Mouse (Mus musculus) adrenal gland, postnatal 4 days (tissue): Measurements from ENCODE around the gene H1f0. TPM values are rescaled to one million over a fixed set of nuclear protein-coding genes. Genes with fewer than 3 reads are reported as not detected.
"Not testable (repeated sequence)": the region's sequence is repeated elsewhere in the genome, so short reads cannot be mapped to it uniquely, and the experiment has no call there.

Source experiments
- DNase-seq, 2 experiments: peaks; one replicate each; pipeline ENCODE4 v3.0.0; 2021 to 2022; ENCODE audit warnings: low spot score in 2 of 2, mixed read lengths in 2 of 2
- total RNA-seq, 2 experiments: library from RNA; stranded (reverse); gene quantifications; 2 replicates each; pipeline ENCODE4 v1.2.3; 2021

H1f0 gene
- total RNA-seq, 2 experiments from 2014 or later, result 361 to 374 TPM

DNA sequence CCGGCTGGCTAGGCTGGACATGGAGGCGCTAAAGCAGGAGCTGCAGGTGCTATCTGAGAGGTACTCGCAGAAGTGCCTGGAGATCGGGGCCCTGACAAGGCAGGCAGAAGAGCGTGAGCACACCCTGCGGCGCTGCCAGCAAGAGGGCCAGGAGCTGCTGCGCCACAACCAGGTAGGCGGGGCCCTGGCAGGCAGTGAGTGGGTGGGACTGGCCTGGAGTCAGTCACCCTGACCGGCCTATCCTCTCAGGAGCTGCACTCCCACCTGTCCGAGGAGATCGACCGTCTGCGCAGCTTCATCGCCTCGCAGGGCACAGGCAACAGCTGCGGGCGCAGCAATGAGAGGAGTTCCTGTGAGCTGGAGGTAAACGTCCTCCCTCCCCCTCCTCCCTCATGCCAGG is 26.2 kb upstream of the H1f0 start:
- DNase-seq, result no peak

DNA sequence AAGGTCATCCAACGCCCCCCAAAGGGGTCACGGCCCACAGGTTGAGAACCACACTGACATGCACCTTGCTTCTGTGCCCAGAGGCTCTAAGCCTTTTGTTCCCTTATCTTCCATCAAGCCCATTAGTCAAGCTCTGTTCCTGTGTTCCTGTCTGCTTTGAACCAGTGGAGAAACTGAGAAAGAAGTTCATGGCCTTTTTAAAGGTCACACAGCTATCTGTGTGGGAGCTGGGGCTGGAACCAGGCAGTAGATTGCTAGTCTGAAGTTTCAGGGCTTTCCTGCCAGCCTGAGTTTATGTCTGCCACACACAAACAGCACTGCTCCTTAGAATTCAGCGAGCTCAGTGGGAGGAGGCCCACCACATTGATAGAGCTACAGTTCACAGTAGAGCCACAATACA is 25.2 kb upstream of the H1f0 start:
- DNase-seq, result no peak

DNA sequence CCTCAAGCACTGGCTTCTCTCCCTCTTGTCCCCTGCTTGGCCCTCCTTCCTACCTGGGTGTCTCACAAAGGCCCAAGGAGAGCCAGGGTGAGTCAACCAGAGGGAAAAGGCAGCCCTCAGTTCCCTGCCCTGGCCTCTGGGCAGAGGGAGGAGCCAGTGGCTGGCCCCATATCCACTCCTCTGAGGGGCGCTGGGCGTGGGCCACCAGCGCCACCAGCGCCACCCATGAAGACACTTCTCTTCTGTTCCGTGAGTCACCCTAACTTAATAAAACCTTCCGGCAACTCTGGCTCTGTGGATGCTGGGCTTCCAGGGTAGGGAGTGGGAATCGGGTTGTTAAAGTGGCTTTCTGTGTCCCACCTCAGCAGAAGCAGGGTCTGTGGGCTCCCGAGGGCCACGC is 22.7 kb upstream of the H1f0 start:
- DNase-seq, result no peak

DNA sequence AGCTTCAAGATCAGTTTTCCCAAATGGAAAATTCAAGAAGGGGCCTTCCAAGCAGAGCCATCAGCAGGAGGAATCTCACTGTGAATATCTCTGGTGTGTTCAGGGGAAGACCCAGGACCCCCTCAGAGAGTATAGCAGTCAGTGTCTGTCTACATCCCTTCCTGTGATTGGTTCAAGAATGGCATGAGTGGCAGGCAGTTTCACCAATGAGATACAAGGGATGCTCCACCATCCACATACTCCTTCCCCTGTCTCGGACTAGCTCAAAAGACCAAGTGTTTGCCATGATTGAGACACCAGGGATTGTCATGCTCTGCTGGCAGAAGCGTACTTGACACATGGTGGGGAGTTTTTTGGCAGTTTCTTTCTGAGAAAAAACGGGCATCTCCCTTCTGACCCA is 21.6 kb upstream of the H1f0 start:
- DNase-seq, result no peak

DNA sequence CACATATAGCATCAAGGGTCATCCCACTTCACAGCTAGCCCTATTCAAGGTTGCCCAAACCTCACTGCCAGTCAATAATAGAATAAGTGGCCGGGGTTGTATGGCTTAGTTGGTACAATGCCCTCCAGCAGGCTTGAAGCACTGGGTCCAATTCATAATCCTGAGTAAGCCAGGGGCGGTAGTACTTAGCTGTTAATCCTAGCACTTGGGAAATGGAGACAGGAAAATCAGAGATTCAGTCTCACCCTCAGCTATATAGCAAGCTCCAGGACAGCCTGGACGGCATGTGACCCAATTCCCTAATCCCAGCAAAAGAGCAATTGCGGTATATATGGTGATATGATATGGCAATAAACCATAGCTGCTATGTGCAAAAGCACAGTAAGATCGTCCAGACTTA is 21.2 kb upstream of the H1f0 start:
- no peak for DNase-seq

DNA sequence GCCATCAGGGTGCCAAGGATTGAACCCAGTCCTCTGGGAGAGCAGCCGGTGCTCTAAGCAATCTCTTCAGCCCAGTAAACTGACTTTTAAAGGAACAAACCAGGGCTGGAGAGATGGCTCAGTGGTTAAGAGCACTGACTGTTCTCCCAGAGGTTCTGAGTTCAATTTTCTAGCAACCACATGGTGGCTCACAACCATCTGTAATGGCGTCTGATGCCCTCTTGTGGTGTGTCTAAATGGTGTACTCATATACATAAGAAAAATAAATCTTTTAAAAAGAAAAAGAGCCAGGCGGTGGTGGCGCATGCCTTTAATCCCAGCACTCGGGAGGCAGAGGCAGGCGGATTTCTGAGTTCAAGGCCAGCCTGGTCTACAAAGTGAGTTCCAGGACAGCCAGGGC is 20.4 kb upstream of the H1f0 start:
- DNase-seq, result not testable (repeated sequence)

DNA sequence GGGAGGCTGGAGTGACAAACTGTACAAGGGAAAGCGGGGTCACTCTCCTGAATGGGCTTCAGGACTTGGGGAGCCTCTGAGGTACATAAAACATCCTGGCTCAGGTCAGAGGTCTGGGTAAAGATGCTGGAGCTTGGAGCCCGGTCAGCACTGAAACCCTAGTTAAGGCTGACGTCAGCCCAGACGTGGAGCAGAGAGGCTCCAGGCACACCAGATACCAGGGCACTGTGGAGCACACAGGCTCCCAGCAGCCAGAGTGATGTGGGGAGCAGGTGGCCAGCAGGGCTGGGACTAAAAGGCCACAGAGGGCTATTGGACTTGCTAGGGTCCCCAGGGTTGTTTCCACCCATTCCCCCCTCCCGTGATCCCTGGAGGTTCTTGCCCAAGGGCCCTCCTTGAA is 18.5 kb upstream of the H1f0 start:
- DNase-seq, result no peak

DNA sequence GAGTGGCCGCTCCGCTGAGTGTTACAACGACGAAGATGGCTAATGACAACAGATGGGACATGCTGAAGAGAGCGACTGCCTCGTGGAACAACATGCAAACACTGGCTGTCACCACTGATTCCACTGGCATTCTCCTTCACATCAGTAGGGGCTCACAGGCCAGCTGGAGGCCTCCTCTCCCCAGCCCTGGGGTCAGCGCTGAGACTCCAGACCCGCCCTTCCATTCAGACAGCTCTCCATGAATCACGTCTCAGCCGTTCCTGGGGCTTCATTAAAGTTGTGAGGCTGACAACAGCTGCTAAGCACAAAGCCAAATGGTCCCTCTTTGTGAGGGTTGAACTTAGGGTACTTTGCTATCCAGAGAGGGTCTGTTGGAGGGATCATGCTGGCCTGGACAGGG is 16.7 kb upstream of the H1f0 start:
- DNase-seq, result no peak

DNA sequence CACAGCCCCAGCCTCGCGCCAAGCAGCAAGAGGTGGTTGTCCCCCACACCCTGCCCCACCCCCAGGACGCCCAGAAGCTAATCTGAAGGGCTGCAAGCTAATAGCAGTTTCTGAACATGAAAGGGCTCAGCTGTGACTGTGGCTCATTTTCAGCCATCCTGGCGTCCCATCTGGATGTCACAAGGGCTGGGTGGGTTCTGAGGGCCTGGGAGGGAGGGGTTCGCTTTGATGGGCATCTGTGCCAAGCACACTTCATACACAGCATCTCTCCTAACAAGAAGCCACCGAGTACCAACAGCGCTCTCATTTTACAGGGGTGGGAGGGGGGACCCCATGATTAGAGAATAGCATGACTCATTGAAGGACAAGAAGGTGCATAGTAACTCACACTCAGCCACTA is 14.9 kb upstream of the H1f0 start:
- DNase-seq, result no peak

DNA sequence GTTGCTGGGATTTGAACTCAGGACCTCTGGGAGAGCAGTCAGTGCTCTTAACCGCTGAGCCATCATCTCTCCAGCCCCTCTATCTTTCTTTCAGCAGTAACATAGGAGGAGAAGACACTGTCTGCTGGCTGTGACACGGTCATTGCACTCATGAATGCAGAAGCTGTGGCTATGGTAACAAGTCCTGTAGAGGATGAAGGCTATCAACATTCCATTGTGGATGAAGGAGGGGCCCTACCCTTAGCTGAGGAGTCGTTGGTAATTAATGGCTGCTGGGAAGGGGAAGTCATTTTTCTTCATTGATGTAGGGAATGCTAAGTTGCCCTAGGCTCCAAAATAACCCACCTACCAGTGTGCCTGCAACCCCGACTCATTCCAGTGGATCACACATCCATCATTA is 10.1 kb upstream of the H1f0 start:
- no peak for DNase-seq

DNA sequence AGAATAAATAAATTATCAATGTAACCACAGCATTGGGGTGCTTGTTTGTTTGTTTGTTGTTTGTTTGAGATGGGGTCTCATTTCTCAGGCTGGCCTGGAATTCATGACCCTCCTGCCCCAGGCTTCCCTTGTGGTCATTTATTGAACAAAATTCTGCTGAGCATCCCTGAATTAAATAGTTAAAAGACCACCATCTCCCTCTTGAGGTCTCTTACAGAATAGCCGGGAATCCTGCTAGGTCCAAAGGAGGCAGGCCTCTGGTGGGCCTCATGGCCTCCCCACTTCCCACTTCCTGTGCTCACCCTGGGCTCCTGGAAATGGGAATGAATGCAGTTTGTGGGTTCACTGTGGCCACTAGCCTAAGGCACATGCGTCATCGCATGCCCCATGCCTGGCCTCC is 9.4 kb upstream of the H1f0 start:
- DNase-seq, result no peak

DNA sequence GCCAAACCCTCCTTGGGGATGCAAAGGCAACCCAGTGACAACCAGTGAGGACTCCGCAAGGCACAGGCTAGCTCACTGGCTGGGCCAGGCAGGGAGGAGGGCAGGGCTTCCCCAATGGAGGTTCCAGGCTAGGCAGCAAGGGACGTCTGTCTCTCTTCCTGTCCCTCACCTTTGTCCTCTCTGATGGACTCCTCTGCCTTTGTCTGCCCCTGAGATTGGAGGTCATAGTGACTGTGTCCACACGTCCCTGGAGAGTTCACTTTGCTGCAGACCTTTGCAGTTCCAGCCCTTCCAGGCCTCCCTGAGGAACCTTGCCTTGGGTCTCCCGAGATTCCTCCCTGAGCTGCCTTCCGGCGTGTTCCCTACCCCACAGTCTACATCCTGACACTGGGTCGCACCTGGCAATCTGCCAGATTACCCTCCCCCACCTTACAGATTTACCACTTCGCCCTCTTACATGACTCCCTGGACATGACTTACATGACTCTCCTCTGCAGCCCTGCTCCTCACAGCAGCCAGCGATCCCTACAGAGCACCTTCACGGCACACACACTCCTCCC is 5.5 kb upstream of the H1f0 start:
- DNase-seq, result no peak

DNA sequence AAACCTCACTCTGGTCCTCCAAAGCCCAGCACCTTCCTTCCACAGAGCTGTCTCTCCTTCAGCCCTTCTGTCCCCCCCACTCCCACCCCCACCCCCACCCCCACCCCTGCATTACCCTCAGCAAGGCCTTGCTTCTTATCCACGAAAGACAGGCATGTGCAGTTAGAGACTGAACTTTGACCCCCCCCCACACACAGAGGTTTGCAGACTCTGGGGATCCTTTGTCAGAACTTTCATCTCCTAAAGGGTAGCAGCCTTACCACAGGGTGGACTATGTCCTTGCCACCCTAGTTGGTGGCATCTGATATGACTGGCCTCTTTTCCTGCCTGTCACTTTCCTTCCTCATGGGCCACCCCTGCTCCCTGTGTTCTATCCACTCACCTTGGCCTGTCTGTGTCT is 4.9 kb upstream of the H1f0 start:
- no peak for DNase-seq

DNA sequence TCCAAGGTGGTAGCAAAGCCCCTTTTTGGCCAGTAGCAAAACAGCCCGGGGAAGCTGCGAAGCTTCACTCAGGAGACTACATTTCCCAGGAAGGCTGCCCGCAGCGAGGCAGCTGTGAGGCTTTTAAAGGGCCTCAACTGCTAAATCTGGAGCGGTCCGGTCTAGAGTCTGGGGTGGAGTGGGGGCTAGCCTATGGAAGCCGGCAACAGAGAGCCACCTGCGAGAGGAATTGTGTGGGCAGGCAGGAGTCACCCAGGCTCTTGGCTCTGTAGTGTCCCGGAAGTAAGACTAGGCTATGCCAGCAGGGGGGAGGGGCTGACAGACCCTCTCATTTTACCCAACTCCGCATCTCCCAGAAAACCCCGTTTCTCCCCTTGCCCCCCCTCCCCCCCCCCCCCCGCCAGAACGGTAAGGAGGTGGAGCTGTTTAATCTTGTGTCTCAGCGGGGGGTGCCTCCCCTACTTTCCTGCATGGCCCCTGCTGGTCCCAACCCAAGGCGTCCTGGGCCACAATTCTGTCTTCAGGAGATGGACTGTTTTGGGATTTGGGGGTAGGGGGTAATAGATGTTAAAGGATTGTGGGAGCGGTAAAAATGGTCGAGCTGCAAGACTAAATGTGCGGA is 2.5 kb upstream of the H1f0 start:
- DNase-seq, result no peak

DNA sequence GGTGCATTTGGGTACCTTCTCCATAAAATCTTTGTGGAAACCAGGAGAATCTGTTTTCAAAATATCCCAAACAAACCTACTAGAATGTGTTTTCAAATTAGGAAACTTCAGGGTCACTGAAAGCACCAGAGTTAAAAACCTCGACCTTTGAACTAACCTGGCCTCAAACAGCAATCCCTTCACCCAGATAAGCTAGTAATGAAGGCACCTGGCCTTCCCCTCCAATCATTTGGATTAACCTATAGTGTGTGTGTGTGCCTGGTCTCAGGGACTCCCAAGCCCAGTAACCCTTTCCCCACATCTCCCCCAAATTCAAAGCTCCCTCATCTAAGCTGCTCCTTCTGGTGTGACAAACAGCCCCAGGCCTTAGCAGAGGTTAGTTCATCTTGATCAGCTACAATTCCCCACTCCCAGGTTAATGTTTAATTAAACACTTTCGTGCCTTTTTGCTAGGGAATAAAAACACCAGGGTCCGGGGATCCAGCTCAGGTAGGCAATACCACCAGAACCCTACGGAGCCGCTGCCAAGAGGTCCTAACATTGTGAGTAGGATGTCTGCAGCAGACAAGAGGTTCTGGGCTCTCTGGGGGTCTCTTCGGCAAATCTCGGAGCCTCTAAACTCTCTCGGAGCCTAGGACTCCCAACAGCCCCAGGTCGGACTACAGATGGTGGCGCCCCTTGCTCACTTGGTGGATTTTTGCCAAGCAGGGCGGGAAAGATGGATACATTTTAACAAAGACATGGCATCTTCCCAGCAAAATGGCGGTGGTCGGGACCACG is 1.5 kb upstream of the H1f0 start:
- DNase-seq, result no peak

DNA sequence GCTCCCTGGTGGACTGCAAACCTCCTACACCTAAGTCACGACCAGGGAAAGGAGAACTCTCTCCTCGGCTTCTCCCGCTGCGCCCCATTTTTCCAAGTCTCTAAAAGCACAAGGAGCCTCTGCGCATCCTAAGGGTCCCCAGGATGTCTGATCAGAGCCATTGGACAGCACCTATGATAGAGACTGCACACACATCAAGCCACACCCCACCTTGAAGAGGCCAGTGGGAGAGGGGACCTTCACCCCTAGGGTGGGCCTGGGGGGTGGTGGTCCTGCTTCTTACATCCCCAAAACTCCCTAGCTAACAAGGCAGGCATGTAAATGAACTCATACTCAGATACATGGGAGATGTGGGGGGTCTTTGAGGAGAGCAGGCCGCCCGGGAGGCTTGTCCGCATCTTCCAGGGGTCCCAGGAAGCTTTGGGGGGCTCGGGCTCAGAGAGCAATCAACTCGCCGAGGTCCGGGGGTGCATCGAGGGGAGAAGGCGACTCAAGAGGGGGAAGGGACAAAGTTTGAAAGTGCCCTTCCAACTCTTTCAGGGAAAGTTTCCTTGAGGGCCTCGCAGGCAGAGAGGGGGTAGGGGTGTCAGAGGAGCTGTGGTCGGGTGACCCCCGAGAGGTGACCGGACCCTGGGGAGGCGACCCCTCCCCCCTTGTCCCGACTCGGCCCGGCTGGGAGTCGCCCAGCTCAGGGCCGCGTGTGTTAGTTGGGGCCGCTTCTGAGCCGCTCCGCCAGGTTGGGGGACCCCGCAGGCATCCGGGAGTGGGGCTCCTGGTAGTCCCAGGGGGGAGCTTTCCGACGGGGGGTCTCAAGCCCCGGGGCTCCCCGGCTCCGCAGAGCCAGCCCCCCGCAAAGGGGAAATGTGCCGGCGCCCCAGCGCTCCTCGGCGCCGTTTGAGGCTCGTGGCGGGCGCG is 702 bp upstream of the H1f0 start:
- DNase-seq, result no peak

DNA sequence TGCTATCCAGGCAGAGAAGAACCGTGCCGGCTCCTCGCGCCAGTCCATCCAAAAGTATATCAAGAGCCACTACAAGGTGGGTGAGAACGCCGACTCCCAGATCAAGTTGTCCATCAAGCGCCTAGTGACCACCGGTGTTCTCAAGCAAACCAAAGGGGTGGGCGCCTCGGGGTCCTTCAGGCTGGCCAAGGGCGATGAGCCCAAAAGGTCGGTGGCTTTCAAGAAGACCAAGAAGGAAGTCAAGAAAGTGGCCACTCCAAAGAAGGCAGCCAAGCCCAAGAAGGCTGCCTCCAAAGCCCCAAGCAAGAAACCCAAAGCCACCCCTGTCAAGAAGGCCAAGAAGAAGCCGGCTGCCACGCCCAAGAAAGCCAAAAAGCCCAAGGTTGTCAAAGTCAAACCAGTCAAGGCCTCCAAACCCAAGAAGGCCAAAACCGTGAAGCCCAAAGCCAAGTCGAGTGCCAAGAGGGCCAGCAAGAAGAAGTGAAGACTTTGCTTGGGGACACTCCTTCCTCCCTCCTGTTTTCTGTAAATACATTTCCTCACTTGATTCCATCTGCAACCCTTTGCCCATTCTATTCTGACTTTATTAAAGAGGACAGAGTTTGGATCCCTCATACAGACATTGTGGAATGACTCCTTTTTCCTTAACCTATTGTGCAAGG is 704 bp downstream of the H1f0 start:
- DNase-seq, result no peak

DNA sequence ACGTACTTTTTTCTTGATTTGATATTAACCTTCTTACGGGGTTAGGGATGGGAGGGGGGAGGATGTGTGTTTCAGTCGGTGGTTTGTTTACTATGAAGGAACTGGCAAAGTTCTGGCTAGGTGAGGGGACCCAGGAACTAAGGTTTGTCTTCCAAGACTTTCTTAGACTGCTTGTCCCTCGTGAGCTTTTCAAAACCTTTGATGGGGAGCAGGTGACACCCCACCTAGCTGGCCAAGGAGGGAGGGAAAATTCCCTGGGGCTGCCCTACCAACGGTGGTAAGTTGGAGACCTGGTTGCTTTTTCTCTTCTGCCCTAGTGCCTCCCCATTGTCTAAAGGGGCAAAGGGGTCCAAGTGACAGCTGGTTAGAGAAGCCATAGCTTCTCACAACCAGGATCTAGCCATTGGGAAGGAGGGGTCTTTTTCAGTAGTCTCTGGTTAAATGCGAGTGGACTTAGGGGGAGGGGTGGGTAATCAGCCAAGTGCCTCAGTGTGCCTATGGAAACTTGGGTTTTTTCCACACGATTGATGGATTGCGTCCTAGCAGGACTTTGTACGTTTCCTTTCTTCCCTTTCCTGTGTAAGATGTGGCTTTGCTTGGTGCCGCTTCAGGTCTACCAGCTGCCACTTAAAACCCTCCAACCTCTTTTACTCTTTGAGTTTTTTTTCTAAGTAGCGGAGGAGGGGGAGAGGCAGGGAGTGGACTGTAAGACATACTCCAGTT is 1.4 kb downstream of the H1f0 start:
- no peak for DNase-seq

DNA sequence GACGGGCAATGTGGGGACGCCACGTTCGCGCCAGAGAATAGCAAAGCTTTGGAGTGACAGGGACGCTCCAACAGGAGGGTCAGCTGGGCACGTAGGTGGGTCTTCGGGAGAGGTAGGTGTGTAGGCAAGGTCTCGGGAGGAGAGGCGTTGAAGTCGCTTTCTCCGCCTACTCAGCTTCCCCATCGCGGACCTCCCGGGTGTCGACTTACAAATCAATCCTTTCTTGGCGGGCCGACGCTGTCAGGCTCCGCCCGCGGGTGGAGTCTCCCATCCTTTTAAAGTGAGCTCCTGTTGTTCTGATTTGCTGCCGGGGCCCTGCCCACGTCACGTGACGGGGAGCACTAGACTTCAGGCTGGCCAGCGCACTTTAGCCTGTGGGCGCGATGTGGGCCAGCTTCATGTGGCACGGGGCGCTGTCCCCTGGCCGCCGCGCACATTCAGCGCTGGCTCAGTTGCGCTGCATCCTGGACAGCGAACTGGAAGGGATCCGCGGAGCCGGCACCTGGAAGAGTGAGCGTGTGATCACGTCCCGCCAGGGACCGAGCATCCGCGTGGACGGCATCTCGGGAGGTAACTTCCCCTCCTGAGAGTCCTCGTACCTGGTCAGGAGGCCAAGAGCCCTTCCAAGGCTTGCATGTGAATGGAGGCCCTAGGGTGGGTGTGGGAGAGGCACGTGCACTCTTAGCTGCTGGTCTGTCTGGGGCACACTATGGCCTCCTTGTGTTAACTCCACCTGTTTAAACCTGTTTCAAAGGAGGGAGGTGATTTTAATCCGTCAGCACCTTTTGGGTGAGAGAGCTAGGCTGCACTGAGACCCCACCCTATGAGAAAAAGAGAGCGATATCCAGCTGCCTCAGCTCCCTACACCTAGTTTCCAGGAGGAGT is 2.5 kb downstream of the H1f0 start:
- peak; percentile 72 to 76 for DNase-seq

DNA sequence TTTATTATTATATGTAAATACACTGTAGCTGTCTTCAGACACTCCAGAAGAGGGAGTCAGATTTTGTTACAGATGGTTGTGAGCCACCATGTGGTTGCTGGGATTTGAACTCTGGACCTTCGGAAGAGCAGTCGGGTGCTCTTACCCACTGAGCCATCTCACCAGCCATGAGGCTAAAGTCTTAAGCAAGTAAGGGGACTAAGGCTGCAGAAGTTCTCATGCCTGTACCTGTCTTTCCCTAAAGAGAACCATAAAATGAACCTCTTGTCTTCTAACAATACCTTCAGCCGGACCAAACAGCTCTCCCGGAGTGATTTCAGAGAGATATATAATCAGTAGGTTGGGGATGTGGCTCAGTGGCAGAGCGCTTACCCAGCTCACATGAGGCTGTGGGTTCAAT is 3.7 kb downstream of the H1f0 start:
- not testable (repeated sequence) for DNase-seq
